Mouse (Mus musculus) forebrain, embryonic 14.5 days (tissue): Measurements from ENCODE around the gene Tmem128. TPM values are rescaled to one million over a fixed set of nuclear protein-coding genes. Genes with fewer than 3 reads are reported as not detected.

Experiments used
- ATAC-seq: fragments of 200-750 bp; cut with Nextera tagmentation; 2 replicates; pipeline ENCODE4 v1.8.0; 2017; ENCODE audit warnings: mild to moderate bottlenecking, moderate library complexity
- DNase-seq: peaks from one replicate; pipeline ENCODE4 v3.0.0-alpha.2; 2015; ENCODE audit warnings: low spot score
- H3K27ac ChIP-seq: fragments of 300-500 bp; sonication (generic); 2 replicates; pipeline ENCODE4 v1.5.1; 2014; ENCODE audit warnings: low read depth, mild to moderate bottlenecking, control low read depth, low read length, moderate library complexity
- H3K27me3 ChIP-seq: fragments of 300-500 bp; sonication (generic); replicated peaks from 2 replicates; pipeline ENCODE4 v1.6.1; 2014; ENCODE audit warnings: low read length, control low read depth, mixed read lengths; ENCODE audit not compliant: control insufficient read depth, insufficient read depth
- H3K36me3 ChIP-seq: fragments of 300-500 bp; sonication (generic); 2 replicates; pipeline ENCODE4 v1.6.1; 2014; ENCODE audit warnings: low read length, control low read depth; ENCODE audit not compliant: control insufficient read depth, insufficient read depth
- H3K4me1 ChIP-seq: fragments of 300-500 bp; sonication (generic); 2 replicates; pipeline ENCODE4 v1.6.1; 2014; ENCODE audit warnings: antibody characterized with exemption, low read length, control low read depth; ENCODE audit not compliant: control insufficient read depth, insufficient read depth
- H3K4me2 ChIP-seq: fragments of 300-500 bp; sonication (generic); 2 replicates; pipeline ENCODE4 v1.6.1; 2014; ENCODE audit warnings: mild to moderate bottlenecking, control low read depth, low read length
- H3K4me3 ChIP-seq: fragments of 300-500 bp; sonication (generic); 2 replicates; pipeline ENCODE4 v1.5.1; 2014; ENCODE audit warnings: low read depth, low read length, control low read depth
- H3K9ac ChIP-seq: fragments of 300-500 bp; sonication (generic); 2 replicates; pipeline ENCODE4 v1.6.1; 2014; ENCODE audit warnings: mild to moderate bottlenecking, low read length, control low read depth, moderate library complexity
- H3K9me3 ChIP-seq: fragments of 300-500 bp; sonication (generic); replicated peaks from 2 replicates; pipeline ENCODE4 v1.6.1; 2016; ENCODE audit warnings: low read length, control low read depth, mixed read lengths; ENCODE audit not compliant: control insufficient read depth
- WGBS: fragments of 180-500 bp; shearing (Covaris S2); extraction: QIAGEN DNeasy Blood & Tissue Kit; methylation state at CpG from one replicate; pipeline ENCODE4 v1.1.7; 2014; 5-methylcytosine and 5-hydroxymethylcytosine counted together
- polyA plus RNA-seq: library from polyadenylated mRNA; unstranded; fragments of >200 nt; fragmentation: Nextera tagmentation; extraction: Ambion mirVana; gene quantifications from 2 replicates; pipeline ENCODE4 v1.2.1, GENCODE M21; 2014

The Tmem128 gene
- polyA plus RNA-seq, 1 experiment from 2014 or later: 109 TPM

- Histone ChIP-seq H3K4me3 (no peak overlapping the region), H3K9me3 (no peaks in the 10 kb centered on the region), H3K27me3 (peaks cover 40% of the 10 kb centered on the region)
These were observed 13.8 kb downstream of the Tmem128 start for GRCm38 (mm10) chr5:38273831-38274230.

GRCm38 (mm10) chr5:38275771-38276170 is 15.8 kb downstream of the Tmem128 start, which contains the start of gene Otop1:
Otop1 (plus strand) TSS chr5:38275972.
- ATAC-seq: no peak
- Histone ChIP-seq H3K4me1 (peaks cover 3% of the 10 kb centered on the region; the same call in 1 of the 2 replicates), H3K27ac (no peak within 1 kb of the TSS), H3K9ac (no peak within 1 kb of the TSS), H3K27me3 (peaks cover 49% of the 10 kb centered on the region), H3K36me3 (peaks cover 11% of the 10 kb centered on the region), H3K4me3 (peak within 1 kb of the TSS; percentile 31), H3K9me3 (no peaks in the 10 kb centered on the region), H3K4me2 (peak within 1 kb of the TSS; percentile 47)
- under 1% methylated on average over 4 of the region's 4 CpGs for WGBS
- no peak for DNase-seq

More at GRCm38 (mm10) chr5:38273831-38274230, 13.8 kb downstream of the Tmem128 start:
- H3K9ac ChIP-seq: no peak overlapping the region
- H3K27ac ChIP-seq: no peak overlapping the region
- ATAC-seq: no peak
- H3K4me2 ChIP-seq: no peak overlapping the region
- no peak for DNase-seq
- peaks cover 22% of the 10 kb centered on the region for H3K36me3 ChIP-seq
- WGBS: 86% methylated on average over 4 of the region's 4 CpGs
- peaks cover 3% of the 10 kb centered on the region; the same call in 1 of the 2 replicates for H3K4me1 ChIP-seq

GRCm38 (mm10) chr5:38276451-38276850 is 16.5 kb downstream of the Tmem128 start:
- peak overlapping the region; percentile 31 for H3K4me3 ChIP-seq
- no peaks in the 10 kb centered on the region for H3K9me3 ChIP-seq
- H3K4me2 ChIP-seq: peak overlapping the region; percentile 24
- no peak overlapping the region for H3K9ac ChIP-seq
- no peak overlapping the region for H3K27ac ChIP-seq
- peaks cover 4% of the 10 kb centered on the region; the same call in 1 of the 2 replicates for H3K36me3 ChIP-seq
- peaks cover 3% of the 10 kb centered on the region; the same call in 1 of the 2 replicates for H3K4me1 ChIP-seq
- 1% methylated on average over 19 of the region's 19 CpGs for WGBS
- H3K27me3 ChIP-seq: peaks cover 51% of the 10 kb centered on the region
- DNase-seq (peak; percentile 4), ATAC-seq (no peak)

GRCm38 (mm10) chr5:38277098-38277866 is 17.3 kb downstream of the Tmem128 start:
- Histone ChIP-seq H3K27me3 (peaks cover 51% of the 10 kb centered on the region), H3K9ac (0 out of 2 replicates have a peak overlapping the region, but pooled peaks have one; percentile 21), H3K36me3 (no peaks in the 10 kb centered on the region), H3K4me2 (peak overlapping the region; percentile 47), H3K27ac (no peak overlapping the region), H3K9me3 (no peaks in the 10 kb centered on the region), H3K4me1 (peaks cover 3% of the 10 kb centered on the region; the same call in 1 of the 2 replicates), H3K4me3 (peak overlapping the region; percentile 31)
- ATAC-seq: peak; percentile 46; the same call in 1 of the 2 replicates
- 2% methylated on average over 54 of the region's 65 CpGs for WGBS
- peak; percentile 24 for DNase-seq

GRCm38 (mm10) chr5:38277936-38278600 is 18.1 kb downstream of the Tmem128 start:
- no peaks in the 10 kb centered on the region for H3K36me3 ChIP-seq
- DNase-seq (no peak), ATAC-seq (no peak)
- no peaks in the 10 kb centered on the region for H3K9me3 ChIP-seq
- H3K27ac ChIP-seq: no peak overlapping the region
- WGBS: 22% methylated on average over 12 of the region's 12 CpGs
- no peak overlapping the region for H3K9ac ChIP-seq
- peak overlapping the region; percentile 47 for H3K4me2 ChIP-seq
- H3K27me3 ChIP-seq: peaks cover 51% of the 10 kb centered on the region
- H3K4me3 ChIP-seq: no peak overlapping the region
- peaks cover 3% of the 10 kb centered on the region; the same call in 1 of the 2 replicates for H3K4me1 ChIP-seq

- H3K36me3 ChIP-seq: no peaks in the 10 kb centered on the region
- H3K9ac ChIP-seq: no peak overlapping the region
- peaks cover 44% of the 10 kb centered on the region for H3K27me3 ChIP-seq
- 28% methylated on average over 1 of the region's 1 CpGs for WGBS
- DNase-seq: no peak
- peaks cover 3% of the 10 kb centered on the region; the same call in 1 of the 2 replicates for H3K4me1 ChIP-seq
- H3K9me3 ChIP-seq: no peaks in the 10 kb centered on the region
- no peak overlapping the region for H3K4me3 ChIP-seq
- H3K4me2 ChIP-seq: no peak overlapping the region
- no peak overlapping the region for H3K27ac ChIP-seq
- no peak for ATAC-seq
These were observed 20.1 kb downstream of the Tmem128 start for GRCm38 (mm10) chr5:38280075-38280474.

- no peak for DNase-seq
- H3K9ac ChIP-seq: no peak overlapping the region
- H3K36me3 ChIP-seq: no peaks in the 10 kb centered on the region
- H3K27ac ChIP-seq: no peak overlapping the region
- no peak for ATAC-seq
- H3K9me3 ChIP-seq: no peaks in the 10 kb centered on the region
- H3K27me3 ChIP-seq: 0 out of 2 replicates have a peak, but pooled peaks cover 2% of the 10 kb centered on the region
- H3K4me1 ChIP-seq: no peaks in the 10 kb centered on the region
- H3K4me2 ChIP-seq: no peak overlapping the region
- H3K4me3 ChIP-seq: no peak overlapping the region
- 79% methylated on average over 9 of the region's 9 CpGs for WGBS
These were observed 25.7 kb downstream of the Tmem128 start for GRCm38 (mm10) chr5:38285724-38286123.

GRCm38 (mm10) chr5:38288476-38288875 is 28.5 kb downstream of the Tmem128 start:
- no peaks in the 10 kb centered on the region for H3K36me3 ChIP-seq
- no peak overlapping the region for H3K4me2 ChIP-seq
- DNase-seq (no peak), ATAC-seq (no peak)
- H3K27me3 ChIP-seq: no peaks in the 10 kb centered on the region
- H3K4me1 ChIP-seq: no peaks in the 10 kb centered on the region
- H3K27ac ChIP-seq: no peak overlapping the region
- no peaks in the 10 kb centered on the region for H3K9me3 ChIP-seq
- H3K4me3 ChIP-seq: no peak overlapping the region
- H3K9ac ChIP-seq: no peak overlapping the region
- WGBS: 96% methylated on average over 3 of the region's 3 CpGs
